Mouse (Mus musculus) midbrain, embryonic 15.5 days (tissue): Measurements from ENCODE around the gene Taar6. TPM values are rescaled to one million over a fixed set of nuclear protein-coding genes. Genes with fewer than 3 reads are reported as not detected.

ENCODE experiments used
- ATAC-seq: fragments of 200-750 bp; cut with Nextera tagmentation; replicated peaks from 2 replicates; pipeline ENCODE4 v1.8.0; 2017; ENCODE audit warnings: moderate TSS enrichment
- H3K27ac ChIP-seq: fragments of 300-500 bp; sonication (generic); 2 replicates; pipeline ENCODE4 v1.5.1; 2015; ENCODE audit warnings: mild to moderate bottlenecking, inconsistent platforms
- H3K27me3 ChIP-seq: fragments of 300-500 bp; sonication (generic); replicated peaks from 2 replicates; pipeline ENCODE4 v1.6.1; 2015; ENCODE audit warnings: inconsistent platforms
- H3K36me3 ChIP-seq: fragments of 300-500 bp; sonication (generic); replicated peaks from 2 replicates; pipeline ENCODE4 v1.6.1; 2015; ENCODE audit warnings: inconsistent platforms
- H3K4me1 ChIP-seq: fragments of 300-500 bp; sonication (generic); 2 replicates; pipeline ENCODE4 v1.6.1; 2015; ENCODE audit warnings: inconsistent platforms
- H3K4me2 ChIP-seq: fragments of 300-500 bp; sonication (generic); 2 replicates; pipeline ENCODE4 v1.6.1; 2015; ENCODE audit warnings: inconsistent platforms, mild to moderate bottlenecking, moderate library complexity
- H3K4me3 ChIP-seq: fragments of 300-500 bp; sonication (generic); 2 replicates; pipeline ENCODE4 v1.5.1; 2015; ENCODE audit warnings: mild to moderate bottlenecking, inconsistent platforms
- H3K9ac ChIP-seq: fragments of 300-500 bp; sonication (generic); 2 replicates; pipeline ENCODE4 v1.6.1; 2015; ENCODE audit warnings: mild to moderate bottlenecking, inconsistent platforms
- H3K9me3 ChIP-seq: fragments of 300-500 bp; sonication (generic); 2 replicates; pipeline ENCODE4 v1.6.1; 2016; ENCODE audit warnings: inconsistent platforms
- WGBS: fragments of 180-500 bp; shearing (Covaris S2); methylation state at CpG from one replicate; pipeline ENCODE4 v1.1.7; 2015; ENCODE audit warnings: mixed read lengths; 5-methylcytosine and 5-hydroxymethylcytosine counted together
- polyA plus RNA-seq: library from polyadenylated mRNA; unstranded; fragments of >200 nt; fragmentation: Nextera tagmentation; extraction: Ambion mirVana; gene quantifications from 2 replicates; pipeline ENCODE4 v1.2.1, GENCODE M21; 2015

The Taar6 gene
- polyA plus RNA-seq, result not detected in 2 replicates

DNA sequence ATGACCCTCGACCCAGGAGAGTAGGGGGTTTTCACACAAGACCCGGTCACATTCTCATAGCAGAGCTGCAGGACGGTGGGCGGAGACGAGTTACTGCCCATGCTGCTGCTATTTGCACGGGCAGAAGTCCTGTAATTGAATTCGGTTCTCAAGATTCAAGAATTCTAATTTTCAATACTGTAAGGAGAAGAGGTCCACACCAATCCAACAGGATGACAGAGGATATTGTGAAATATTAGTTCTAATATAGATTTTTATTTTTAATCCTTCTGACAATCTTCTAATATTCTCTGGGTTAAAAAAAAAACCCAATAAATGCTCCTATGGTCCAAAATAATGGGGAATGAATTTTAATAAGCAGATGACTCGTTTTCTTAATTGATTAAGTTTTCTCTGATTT is at the start of gene Taar6:
Taar6 (minus strand) TSS at position 101 of the 400 bp plus-strand sequence.
- no peak within 1 kb of the TSS for H3K4me2 ChIP-seq
- H3K27me3 ChIP-seq, result no peaks in the 10 kb centered on the region
- no peak for ATAC-seq
- WGBS, result 83% methylated on average over 8 of the region's 8 CpGs
- no peaks in the 10 kb centered on the region for H3K4me1 ChIP-seq
- H3K27ac ChIP-seq, result no peak within 1 kb of the TSS
- H3K9ac ChIP-seq, result no peak within 1 kb of the TSS
- no peak within 1 kb of the TSS for H3K4me3 ChIP-seq
- no peaks in the 10 kb centered on the region for H3K9me3 ChIP-seq
- H3K36me3 ChIP-seq, result no peaks in the 10 kb centered on the region

DNA sequence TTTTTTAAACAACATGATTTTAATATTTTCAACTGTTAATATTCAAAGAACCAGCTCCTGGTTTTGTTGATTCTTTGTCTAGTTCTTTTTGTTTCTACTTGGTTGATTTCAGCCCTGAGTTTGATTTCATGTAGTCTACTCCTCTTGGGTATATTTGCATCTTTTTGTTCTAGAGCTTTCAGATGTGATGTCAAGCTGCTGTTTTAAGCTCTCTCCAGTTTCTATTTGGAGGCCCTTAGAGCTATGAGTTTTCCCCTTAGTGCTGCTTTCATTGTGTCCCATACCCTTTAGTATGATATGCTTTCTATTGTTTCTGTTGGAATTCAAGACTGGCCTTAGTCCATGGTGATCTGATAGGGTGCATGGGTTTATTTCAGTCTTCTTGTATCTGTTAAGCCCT is 45.9 kb upstream of the Taar6 start:
- no peaks in the 10 kb centered on the region for H3K9me3 ChIP-seq
- H3K27me3 ChIP-seq, result no peaks in the 10 kb centered on the region
- H3K9ac ChIP-seq, result no peak overlapping the region
- no peak overlapping the region for H3K4me2 ChIP-seq
- H3K36me3 ChIP-seq, result no peaks in the 10 kb centered on the region
- no peak overlapping the region for H3K4me3 ChIP-seq
- no peaks in the 10 kb centered on the region for H3K4me1 ChIP-seq
- no peak overlapping the region for H3K27ac ChIP-seq
- ATAC-seq, result no peak

- Histone ChIP-seq H3K27me3 (no peaks in the 10 kb centered on the region), H3K27ac (no peak within 1 kb of the TSS), H3K36me3 (no peaks in the 10 kb centered on the region), H3K4me1 (no peaks in the 10 kb centered on the region), H3K4me2 (no peak within 1 kb of the TSS), H3K9me3 (no peaks in the 10 kb centered on the region), H3K4me3 (no peak within 1 kb of the TSS), H3K9ac (no peak within 1 kb of the TSS)
- no peak for ATAC-seq
Observed at GRCm38 (mm10) chr10:24026922-24027321, 41.5 kb upstream of the Taar6 start, which contains the start of gene Taar7d. Gene Taar7d, plus strand, starts transcription at chr10:24027222.

- no peak overlapping the region for H3K9ac ChIP-seq
- 90% methylated on average over 1 of the region's 1 CpGs for WGBS
- H3K27ac ChIP-seq, result no peak overlapping the region
- no peaks in the 10 kb centered on the region for H3K4me1 ChIP-seq
- no peak overlapping the region for H3K4me3 ChIP-seq
- ATAC-seq, result no peak
- H3K4me2 ChIP-seq, result no peak overlapping the region
- H3K27me3 ChIP-seq, result no peaks in the 10 kb centered on the region
- no peaks in the 10 kb centered on the region for H3K9me3 ChIP-seq
- H3K36me3 ChIP-seq, result no peaks in the 10 kb centered on the region
Observed at GRCm38 (mm10) chr10:24008143-24008542, 22.7 kb upstream of the Taar6 start.

DNA sequence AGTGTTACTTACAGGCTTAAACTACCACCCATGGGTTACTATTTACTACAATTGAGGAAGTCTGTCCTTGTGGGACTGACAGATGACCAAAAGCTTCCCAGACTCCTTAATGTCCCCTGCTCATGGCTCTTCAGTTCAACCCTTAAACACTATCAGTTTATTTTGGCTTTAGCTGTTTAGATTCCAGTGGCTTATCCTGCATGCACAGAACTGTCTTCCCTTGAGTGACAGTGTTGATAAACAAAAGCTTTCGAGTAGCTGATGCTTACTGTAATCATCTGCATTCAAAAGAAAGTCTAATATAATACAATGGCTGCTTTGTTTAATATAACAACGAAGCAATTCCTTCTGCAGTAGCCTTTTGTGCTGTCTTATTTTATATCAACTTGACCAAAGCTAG is 21.6 kb upstream of the Taar6 start:
- Histone ChIP-seq H3K4me1 (no peaks in the 10 kb centered on the region), H3K9ac (no peak overlapping the region), H3K9me3 (no peaks in the 10 kb centered on the region), H3K27me3 (no peaks in the 10 kb centered on the region), H3K27ac (no peak overlapping the region), H3K4me3 (no peak overlapping the region), H3K36me3 (no peaks in the 10 kb centered on the region), H3K4me2 (no peak overlapping the region)
- WGBS, result 59% methylated on average over 2 of the region's 2 CpGs
- ATAC-seq, result no peak

DNA sequence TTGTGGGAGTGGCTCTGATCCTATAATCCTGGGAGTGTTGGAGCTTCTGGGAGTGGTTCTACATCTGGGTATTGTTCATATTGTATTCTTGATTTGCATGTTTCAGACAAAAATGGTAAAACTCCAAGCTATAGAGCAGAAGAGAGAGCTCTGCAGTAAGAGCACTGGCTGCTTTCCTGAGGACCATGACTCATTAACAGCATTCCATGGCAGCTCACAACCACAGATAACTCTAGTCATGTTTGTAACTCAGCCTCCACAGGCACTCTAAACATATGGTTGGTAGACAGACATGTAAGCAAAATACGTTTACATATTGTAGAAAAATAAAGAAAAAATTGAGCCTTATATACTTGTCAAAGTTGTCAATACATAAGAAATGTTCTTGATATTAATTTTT is 21.0 kb upstream of the Taar6 start:
- no peak overlapping the region for H3K4me2 ChIP-seq
- no peaks in the 10 kb centered on the region for H3K27me3 ChIP-seq
- no peaks in the 10 kb centered on the region for H3K9me3 ChIP-seq
- no peaks in the 10 kb centered on the region for H3K36me3 ChIP-seq
- H3K27ac ChIP-seq, result no peak overlapping the region
- 80% methylated on average over 1 of the region's 1 CpGs for WGBS
- H3K9ac ChIP-seq, result no peak overlapping the region
- no peaks in the 10 kb centered on the region for H3K4me1 ChIP-seq
- no peak overlapping the region for H3K4me3 ChIP-seq
- no peak for ATAC-seq

DNA sequence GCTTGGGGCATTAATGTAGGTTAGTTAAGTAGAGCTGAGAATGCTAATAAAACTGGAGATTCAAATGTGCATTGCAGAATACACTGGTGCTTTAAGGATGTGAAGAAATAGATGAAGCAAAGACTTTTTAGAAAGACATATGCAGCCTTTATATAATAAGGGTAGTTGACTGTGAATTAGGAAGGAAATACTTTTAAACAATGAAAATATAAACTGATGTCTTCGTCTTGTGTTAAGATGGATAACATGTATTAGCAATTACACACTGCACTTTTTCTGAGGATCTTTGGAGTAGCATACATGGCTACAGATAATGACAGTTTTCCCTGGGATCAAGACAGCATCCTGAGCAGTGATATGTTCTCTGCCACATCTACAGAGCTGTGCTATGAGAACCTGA is 14.2 kb upstream of the Taar6 start, which contains the start of gene Taar7b:
Taar7b (plus strand) TSS at position 301 of the 400 bp plus-strand sequence.
- Histone ChIP-seq H3K4me1 (no peaks in the 10 kb centered on the region), H3K27me3 (no peaks in the 10 kb centered on the region), H3K4me3 (no peak within 1 kb of the TSS), H3K9me3 (no peaks in the 10 kb centered on the region), H3K9ac (no peak within 1 kb of the TSS), H3K36me3 (no peaks in the 10 kb centered on the region), H3K4me2 (no peak within 1 kb of the TSS), H3K27ac (no peak within 1 kb of the TSS)
- ATAC-seq, result no peak
- WGBS, result 86% methylated on average over 1 of the region's 1 CpGs

DNA sequence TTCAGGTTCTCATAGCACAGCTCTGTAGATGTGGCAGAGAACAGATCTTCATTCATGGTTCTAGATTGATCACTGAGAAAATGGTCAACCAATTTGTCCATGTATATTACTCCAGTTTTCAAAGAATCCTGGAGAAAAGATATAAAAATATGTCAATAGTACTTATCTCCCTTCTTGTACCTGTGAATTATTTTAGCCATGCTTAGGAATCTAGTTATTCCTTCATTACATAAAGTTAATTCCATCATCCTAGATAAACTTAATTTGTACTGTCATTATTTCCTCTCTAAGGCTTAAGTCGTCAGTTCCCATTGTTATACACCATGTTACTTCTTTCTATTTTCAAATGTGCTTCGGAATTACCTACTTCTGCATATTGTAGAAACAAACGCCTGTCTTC is 7.9 kb upstream of the Taar6 start, which contains the start of gene Taar7a:
Taar7a (minus strand) TSS at position 101 of the 400 bp plus-strand sequence.
- no peak within 1 kb of the TSS for H3K27ac ChIP-seq
- H3K4me1 ChIP-seq, result no peaks in the 10 kb centered on the region
- H3K27me3 ChIP-seq, result no peaks in the 10 kb centered on the region
- no peak for ATAC-seq
- no peak within 1 kb of the TSS for H3K4me2 ChIP-seq
- H3K9ac ChIP-seq, result no peak within 1 kb of the TSS
- no peaks in the 10 kb centered on the region for H3K9me3 ChIP-seq
- H3K36me3 ChIP-seq, result no peaks in the 10 kb centered on the region
- WGBS, result 79% methylated on average over 3 of the region's 3 CpGs
- H3K4me3 ChIP-seq, result no peak within 1 kb of the TSS

DNA sequence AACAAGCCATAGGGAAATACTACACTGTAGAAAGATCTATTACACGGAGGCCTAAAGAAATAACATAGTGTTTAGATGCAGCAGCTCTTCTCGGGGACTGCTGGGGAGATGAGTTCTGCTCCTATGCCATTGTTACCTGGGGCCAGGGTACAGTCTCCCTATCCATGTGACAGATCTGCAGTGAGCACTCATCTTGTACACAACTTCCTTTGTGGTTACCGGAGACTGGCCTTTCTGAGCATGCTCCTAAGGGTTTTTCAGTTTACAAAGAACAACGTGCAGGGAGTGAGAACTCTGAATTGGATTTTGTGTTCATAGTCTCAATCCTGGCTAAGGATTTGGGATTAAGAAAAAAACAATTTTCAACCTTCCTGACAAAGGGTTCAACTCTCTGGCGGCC is 973 bp upstream of the Taar6 start:
- Histone ChIP-seq H3K4me2 (no peak overlapping the region), H3K9ac (no peak overlapping the region), H3K9me3 (no peaks in the 10 kb centered on the region), H3K27ac (no peak overlapping the region), H3K36me3 (no peaks in the 10 kb centered on the region), H3K4me3 (no peak overlapping the region), H3K27me3 (no peaks in the 10 kb centered on the region), H3K4me1 (no peaks in the 10 kb centered on the region)
- no peak for ATAC-seq
- 78% methylated on average over 5 of the region's 5 CpGs for WGBS

- Histone ChIP-seq H3K27me3 (no peaks in the 10 kb centered on the region), H3K36me3 (no peaks in the 10 kb centered on the region), H3K4me3 (no peak overlapping the region), H3K27ac (no peak overlapping the region), H3K9me3 (no peaks in the 10 kb centered on the region), H3K4me1 (no peaks in the 10 kb centered on the region), H3K9ac (no peak overlapping the region), H3K4me2 (no peak overlapping the region)
- peak; percentile 84 for ATAC-seq
- 40% methylated on average over 16 of the region's 16 CpGs for WGBS
Observed at GRCm38 (mm10) chr10:23978901-23979705, 6.3 kb downstream of the Taar6 start.

GRCm38 (mm10) chr10:23977958-23978357 is 7.5 kb downstream of the Taar6 start:
- Histone ChIP-seq H3K27me3 (no peaks in the 10 kb centered on the region), H3K4me3 (no peak overlapping the region), H3K36me3 (no peaks in the 10 kb centered on the region), H3K4me2 (no peak overlapping the region), H3K9ac (no peak overlapping the region), H3K9me3 (no peaks in the 10 kb centered on the region), H3K4me1 (no peaks in the 10 kb centered on the region), H3K27ac (no peak overlapping the region)
- WGBS, result 36% methylated on average over 4 of the region's 4 CpGs
- ATAC-seq, result no peak

DNA sequence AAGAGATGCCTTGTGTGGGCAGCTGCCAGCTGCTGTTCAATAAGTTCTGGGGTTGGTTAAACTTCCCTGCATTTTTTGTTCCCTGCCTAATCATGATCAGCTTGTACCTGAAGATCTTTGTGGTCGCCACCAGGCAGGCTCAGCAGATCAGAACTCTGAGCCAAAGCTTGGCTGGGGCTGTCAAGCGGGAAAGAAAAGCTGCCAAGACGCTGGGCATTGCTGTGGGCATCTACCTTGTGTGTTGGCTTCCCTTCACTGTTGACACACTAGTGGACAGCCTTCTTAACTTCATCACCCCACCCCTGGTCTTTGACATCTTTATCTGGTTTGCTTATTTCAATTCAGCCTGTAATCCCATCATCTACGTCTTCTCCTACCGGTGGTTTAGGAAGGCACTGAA is 14.2 kb downstream of the Taar6 start:
- H3K4me1 ChIP-seq, result no peaks in the 10 kb centered on the region
- no peak overlapping the region for H3K4me2 ChIP-seq
- H3K27me3 ChIP-seq, result no peaks in the 10 kb centered on the region
- H3K4me3 ChIP-seq, result no peak overlapping the region
- 70% methylated on average over 5 of the region's 5 CpGs for WGBS
- H3K9me3 ChIP-seq, result no peaks in the 10 kb centered on the region
- no peak overlapping the region for H3K9ac ChIP-seq
- ATAC-seq, result no peak
- no peak overlapping the region for H3K27ac ChIP-seq
- H3K36me3 ChIP-seq, result no peaks in the 10 kb centered on the region

DNA sequence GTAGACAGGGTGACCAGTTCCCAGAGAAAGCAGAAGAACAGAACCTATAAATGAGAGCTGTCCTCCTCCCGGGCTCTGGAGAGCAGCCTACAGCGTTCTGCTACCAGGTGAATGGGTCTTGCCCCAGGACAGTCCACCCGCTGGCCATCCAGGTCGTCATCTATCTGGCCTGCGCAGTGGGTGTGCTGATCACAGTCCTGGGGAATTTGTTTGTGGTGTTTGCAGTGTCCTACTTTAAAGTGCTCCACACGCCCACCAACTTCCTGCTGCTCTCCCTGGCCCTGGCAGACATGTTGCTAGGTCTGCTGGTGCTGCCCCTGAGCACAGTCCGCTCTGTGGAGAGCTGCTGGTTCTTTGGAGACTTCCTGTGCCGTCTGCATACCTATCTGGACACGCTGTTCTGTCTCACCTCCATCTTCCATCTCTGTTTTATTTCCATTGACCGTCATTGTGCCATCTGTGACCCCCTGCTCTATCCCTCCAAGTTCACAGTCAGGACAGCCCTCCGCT is 14.7 kb downstream of the Taar6 start, which contains the start of gene Taar5:
Taar5 (plus strand) TSS at position 51 of the 510 bp plus-strand sequence.
- no peaks in the 10 kb centered on the region for H3K4me1 ChIP-seq
- no peak for ATAC-seq
- H3K27ac ChIP-seq, result no peak within 1 kb of the TSS
- no peak within 1 kb of the TSS for H3K9ac ChIP-seq
- H3K4me2 ChIP-seq, result no peak within 1 kb of the TSS
- no peaks in the 10 kb centered on the region for H3K9me3 ChIP-seq
- no peaks in the 10 kb centered on the region for H3K27me3 ChIP-seq
- 92% methylated on average over 11 of the region's 11 CpGs for WGBS
- no peak within 1 kb of the TSS for H3K4me3 ChIP-seq
- H3K36me3 ChIP-seq, result no peaks in the 10 kb centered on the region
